Mouse (Mus musculus): ENCODE results near the gene Camk2n1.

DNA sequence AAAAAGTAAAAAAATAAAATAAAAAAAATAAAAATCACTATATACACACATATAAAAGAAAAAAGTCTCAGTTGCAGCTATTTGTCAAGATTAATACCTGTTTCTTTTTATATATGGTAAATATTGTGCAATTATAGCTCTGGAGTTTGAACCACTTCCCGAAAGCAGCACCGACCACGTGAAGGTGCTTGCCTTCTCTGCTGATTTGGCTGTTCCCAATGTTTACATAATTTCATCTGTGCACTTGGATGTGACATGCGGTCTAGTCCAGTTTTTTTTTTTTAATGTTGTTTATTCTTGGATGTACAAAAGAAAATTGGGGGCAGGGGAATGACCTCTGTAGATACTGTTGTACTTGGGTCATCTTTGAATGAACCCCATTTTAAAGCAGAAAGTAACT lies 3.0 kb downstream of the Camk2n1 start:
- TF ChIP-seq CTCF (conservative IDR thresholded peaks at IDR 0.05; ENCODE audit: insufficient read depth, insufficient read length, low read depth, low read length) = no peak
- TF ChIP-seq POLR2A (IDR thresholded peaks at IDR 0.05; ENCODE audit: low read depth, low read length) = no peak
